Mouse (Mus musculus) heart, postnatal 25 days (tissue): ENCODE results near the gene Lsp1. TPM values are rescaled to one million over a fixed set of nuclear protein-coding genes. Genes with fewer than 3 reads are reported as not detected.
A peak's percentile ranks its signal among the peaks of the same experiment; 100 is the strongest.

ENCODE experiments used
- DNase-seq: peaks from one replicate; pipeline ENCODE4 v3.0.0; 2022; ENCODE audit warnings: low spot score
- intact Hi-C: fragments of 180-260 bp; cut with DNase I; formaldehyde crosslinking; loops from one replicate; pipeline ENCODE4 v1.15.1; 2025
- total RNA-seq, 2 experiments: library from RNA; stranded (reverse); gene quantifications; 2 replicates each; pipeline ENCODE4 v1.2.3; 2021

Lsp1 gene
- total RNA-seq, 2 experiments from 2014 or later: 43.7 to 48.1 TPM

DNA sequence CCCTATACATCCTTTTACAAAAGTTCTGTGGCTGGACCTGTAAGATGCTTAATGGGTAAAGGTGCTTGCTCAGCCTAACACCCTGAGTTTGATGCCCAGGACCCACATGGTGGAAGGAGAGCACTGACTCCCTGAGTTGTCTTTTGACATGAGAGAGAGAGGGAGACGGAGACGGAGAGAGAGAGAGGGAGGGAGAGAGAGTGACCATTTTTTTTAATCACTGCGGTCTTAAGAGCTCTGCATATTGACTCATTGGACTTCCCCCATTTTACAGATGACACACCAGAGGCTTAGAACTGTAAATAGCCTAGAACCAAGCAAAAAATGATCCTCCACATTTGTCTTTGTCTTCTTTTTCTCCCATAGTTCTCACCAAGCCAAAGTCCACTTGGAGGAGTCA lies 27.4 kb downstream of the Lsp1 start:
- intact Hi-C loops: no loop called here
- no peak for DNase-seq

DNA sequence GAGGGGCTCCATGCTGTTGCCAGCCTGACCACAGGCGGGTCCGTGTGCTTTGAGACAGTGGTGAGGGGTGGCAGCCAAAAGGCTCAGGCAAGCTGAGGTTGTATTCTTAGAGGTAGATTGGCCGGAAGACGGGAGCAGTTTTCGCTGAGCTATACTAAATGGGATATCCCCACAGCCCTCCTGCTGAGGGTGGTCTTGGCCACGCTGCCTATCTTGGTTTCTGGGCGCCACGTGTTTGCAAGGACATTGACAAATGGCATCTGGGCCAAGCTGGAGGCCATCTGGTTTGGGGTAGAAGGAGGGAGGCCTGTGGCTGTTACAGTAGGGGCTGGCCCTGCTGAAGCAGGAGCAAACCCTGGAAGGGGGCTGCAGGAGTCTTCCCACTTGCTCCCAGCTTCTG lies 32.9 kb downstream of the Lsp1 start:
- intact Hi-C loops: no loop called here
- DNase-seq: no peak

DNA sequence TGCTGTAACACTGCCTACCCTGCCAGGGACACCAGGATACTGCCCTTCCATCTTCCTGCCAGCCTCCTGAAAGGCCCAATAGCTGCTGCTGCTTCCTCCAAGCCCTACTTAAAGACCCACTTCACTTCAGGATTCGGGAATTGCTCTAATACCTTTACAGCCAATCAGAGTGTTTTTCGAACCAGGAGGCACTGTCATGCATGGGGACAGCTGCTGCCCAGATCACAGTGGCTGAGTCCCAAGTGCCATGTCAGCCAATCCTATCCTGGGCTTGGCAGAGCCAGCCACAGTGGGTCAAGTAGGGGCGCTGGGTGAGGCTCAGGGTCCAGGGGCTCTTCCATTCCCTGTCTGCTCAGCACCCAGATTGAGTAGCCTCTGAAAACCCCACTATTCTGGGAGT lies 35.5 kb downstream of the Lsp1 start:
- intact Hi-C loops: loop anchor here (5.0 kb wide), 1 partner anchor 179 kb away; no protein-coding TSS in a partner anchor
- no peak for DNase-seq

DNA sequence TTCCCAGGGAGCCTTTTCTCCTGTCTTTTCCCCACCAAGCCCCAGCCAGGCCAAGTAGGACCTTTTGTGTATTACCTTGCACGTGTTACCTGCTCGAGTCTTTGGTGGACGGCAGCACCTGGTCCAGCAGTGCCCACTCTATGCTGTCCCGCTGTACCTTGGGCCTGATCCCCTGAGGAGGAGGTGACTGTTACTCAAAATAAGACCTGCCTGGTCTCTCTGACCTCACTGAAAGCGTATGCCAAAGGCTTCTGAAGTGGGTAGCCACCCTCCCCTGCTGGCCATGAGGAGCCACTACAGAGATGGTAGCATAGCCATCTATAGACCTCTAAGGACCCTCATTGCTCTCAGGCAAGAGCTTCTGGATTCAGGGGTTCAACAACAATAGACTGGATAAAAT lies 36.2 kb downstream of the Lsp1 start:
- intact Hi-C loops: loop anchor here (1.0 to 5.0 kb wide), 2 partner anchors 56 to 179 kb away; no protein-coding TSS in a partner anchor
- no peak for DNase-seq

DNA sequence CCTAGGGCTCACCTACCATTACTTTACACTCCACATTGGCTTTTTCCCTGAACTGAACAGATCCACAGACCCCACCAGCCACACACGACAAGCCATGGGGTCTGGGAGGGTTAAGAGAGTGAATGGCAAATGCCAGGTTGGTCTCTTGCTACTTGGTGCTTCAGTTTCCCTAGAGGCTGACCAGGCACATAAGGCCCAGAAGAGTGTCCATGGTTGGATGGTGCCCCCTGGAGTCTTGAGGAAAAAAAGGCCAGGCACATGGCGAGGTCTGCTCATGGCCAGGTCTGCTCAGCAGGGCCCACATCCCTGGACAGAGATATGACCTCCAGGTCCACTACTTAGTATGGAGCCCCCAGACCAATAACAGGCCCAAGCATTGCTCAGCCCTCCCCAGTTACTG lies 37.2 kb downstream of the Lsp1 start:
- intact Hi-C loops: loop anchor here (1.0 to 5.0 kb wide), 3 partner anchors 57 to 180 kb away; no protein-coding TSS in a partner anchor
- DNase-seq: peak; percentile 34

DNA sequence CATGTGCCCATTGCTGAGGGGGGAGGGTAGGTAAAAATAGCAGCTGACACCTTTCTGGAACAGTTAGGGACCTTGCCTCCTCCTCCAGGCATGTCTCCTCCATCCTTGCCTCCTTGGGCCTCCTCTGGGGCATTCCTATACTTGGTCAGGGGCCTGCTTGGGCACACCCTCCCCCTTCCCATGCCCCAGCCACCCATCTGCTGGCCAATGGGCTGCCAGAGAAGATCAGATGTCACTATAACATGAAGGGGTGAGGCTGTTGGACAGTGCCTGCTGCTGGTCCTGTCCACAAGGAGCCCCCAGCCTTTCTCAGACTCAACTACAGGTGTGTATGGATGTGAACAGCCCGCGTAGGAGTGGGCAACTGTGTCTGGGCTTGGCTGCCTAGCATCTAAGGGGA lies 38.0 kb downstream of the Lsp1 start, which contains the start of gene Tnnt3:
Tnnt3 (plus strand) TSS at position 262 of the 400 bp plus-strand sequence.
- intact Hi-C loops: loop anchor here (2.0 to 5.0 kb wide), 2 partner anchors 164 to 181 kb away; no protein-coding TSS in a partner anchor

DNA sequence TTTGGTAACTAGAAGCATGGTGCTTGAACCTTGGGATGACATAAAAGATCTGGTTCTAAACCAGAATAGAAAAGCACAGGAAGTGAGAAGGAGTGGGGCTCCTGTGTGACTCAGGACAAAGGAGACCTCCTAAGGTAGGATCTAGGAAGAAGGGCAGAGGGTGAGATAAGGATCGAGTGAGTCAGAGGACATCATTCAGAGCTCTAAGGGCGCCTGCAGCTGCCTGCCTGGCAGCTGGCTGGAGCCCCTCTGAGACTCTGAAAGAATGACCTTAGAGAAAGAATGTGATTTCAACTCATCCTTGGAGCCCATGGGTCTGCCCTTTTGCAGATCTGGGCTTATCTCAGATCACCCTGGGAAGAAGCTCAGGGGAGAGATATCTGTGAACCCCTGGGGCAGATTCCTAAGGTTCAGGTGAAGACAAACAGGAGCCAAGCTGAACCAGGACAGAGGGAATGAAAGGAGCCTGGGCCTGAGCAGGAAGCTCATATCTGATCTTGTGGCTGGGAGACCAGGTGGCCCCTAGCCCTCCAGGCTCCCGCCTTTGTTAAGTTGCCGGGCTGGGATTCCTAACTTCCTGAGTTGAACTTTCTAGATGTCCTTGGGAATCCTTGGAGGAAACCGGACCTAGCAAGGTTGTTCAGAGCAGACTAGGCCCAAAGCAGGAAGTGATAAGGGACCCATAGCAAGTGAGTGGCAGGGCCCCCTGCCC lies 38.6 kb downstream of the Lsp1 start:
- intact Hi-C loops: loop anchor here (2.0 to 5.0 kb wide), 2 partner anchors 164 to 182 kb away; no protein-coding TSS in a partner anchor

More for the DNA sequence above, 38.0 kb downstream of the Lsp1 start, which contains the start of gene Tnnt3:
- no peak for DNase-seq

DNA sequence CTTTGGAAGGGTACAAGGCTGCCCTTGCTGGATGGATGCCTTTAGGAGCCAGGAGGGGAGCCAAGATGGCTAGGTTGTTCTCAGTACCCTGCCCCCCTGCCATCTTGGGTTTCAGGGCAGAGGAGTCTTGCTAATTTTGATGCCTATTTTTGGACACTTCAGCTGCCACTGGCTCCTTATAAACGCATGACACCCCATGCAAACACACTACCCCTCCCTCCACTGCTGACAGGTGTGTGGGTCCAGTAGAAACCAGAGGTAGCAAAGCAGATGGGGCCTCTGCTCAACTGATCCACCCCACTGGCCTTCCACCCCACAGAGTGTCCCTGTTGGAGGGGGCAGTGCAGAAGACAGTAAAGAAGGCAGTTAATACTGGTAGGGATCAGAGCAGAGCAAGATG lies 39.4 kb downstream of the Lsp1 start:
- DNase-seq: no peak
- intact Hi-C loops: no loop called here

More for the DNA sequence above, 38.6 kb downstream of the Lsp1 start:
- DNase-seq: no peak

DNA sequence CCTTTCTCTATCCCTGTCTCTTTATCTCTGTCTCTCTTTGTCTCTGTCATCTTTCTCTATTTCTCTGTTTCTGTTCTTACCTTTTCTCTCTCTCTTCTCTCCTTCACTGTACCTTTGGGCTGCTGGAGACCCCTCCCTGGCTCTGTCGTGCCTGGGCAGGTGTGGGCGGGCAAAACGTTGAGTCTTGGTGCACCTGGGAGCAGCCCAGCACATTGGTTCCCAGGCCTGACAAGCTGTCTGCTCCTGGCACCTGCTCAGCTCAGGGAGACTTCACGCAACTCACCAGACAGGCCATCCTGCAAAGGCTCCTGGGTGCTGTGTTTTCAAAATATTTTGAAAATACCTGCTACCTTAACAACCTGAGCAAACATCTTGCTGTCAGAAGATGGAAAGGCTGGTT lies 42.6 kb downstream of the Lsp1 start:
- no peak for DNase-seq
- intact Hi-C loops: no loop called here

DNA sequence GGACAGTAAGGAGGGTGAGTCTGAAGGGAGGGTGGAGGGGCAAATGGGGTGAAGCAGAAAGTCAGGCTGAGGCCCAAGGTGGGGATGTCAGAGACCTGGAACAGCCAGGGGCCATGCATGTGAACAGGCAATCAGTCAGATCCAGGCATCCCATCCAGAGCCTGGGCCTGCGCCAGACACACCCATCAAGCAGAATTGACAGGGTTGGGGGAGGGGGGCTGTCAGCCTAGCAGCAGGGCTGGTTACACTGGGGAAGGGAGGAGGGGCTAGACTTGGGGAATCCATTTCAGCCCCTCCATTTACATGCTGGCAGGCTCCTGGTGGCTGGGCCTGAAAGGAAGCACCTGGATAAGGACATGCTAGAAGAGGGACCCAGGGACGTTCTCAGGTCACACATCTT lies 45.3 kb downstream of the Lsp1 start:
- intact Hi-C loops: no loop called here
- DNase-seq: no peak

DNA sequence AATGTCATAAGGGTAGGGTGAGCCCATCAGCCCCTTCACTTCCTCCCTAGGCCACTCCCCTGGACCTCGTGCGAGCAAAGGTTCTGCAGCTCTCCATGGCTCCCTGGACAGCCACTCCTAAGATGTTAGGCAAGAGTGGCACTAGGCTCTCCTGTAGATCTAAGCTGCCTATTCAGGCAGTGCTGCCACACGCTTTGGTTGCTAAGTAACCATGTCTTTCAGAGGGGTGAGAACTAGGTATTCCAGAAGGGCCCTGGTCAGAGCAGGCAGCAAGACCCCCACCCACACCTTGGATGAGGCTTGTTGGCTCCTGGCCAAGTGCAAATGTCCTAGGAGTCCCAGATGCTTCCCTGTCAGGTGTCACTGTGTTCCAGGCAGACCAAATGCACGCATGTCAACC lies 45.9 kb downstream of the Lsp1 start:
- intact Hi-C loops: no loop called here
- no peak for DNase-seq

DNA sequence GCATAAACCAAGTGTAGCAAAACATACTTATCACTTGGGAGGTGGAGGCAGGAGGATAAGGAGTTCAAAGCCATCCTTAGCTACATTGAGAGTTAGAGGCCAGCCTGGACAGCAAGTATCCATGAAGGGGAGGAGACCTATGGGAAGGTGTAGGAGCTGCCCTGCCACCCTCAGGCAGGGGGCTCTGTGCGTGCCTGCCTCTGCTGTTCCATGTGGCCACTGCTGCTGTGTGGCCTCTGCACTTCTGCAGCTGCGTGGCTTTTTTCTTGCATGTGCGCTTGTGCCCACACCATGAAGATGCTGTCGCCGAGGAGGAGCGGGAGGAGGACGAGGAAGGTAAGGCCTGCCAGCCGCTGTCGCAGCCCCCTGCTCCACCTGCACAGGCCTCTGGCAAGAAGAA lies 46.8 kb downstream of the Lsp1 start:
- DNase-seq: no peak
- intact Hi-C loops: no loop called here

DNA sequence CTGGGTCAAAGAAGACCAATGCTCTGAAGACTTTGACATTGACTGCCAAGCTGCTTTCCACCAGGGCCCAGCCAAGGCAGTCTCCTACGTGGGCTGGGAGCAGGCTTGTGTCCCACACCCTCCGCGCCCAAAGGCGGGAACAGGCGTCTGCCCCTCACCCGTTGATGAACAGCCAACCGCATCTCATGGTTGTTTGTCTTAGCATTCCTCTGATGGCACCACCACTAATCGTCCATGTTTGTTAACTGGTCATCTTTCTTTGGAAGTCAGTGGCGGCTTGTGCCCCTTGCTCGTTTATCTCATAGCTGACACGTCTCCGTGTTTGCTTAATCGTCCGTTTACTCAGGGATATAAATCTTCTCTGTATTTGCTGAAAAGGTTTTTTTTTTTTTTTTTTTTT lies 48.9 kb downstream of the Lsp1 start:
- intact Hi-C loops: no loop called here
- no peak for DNase-seq

DNA sequence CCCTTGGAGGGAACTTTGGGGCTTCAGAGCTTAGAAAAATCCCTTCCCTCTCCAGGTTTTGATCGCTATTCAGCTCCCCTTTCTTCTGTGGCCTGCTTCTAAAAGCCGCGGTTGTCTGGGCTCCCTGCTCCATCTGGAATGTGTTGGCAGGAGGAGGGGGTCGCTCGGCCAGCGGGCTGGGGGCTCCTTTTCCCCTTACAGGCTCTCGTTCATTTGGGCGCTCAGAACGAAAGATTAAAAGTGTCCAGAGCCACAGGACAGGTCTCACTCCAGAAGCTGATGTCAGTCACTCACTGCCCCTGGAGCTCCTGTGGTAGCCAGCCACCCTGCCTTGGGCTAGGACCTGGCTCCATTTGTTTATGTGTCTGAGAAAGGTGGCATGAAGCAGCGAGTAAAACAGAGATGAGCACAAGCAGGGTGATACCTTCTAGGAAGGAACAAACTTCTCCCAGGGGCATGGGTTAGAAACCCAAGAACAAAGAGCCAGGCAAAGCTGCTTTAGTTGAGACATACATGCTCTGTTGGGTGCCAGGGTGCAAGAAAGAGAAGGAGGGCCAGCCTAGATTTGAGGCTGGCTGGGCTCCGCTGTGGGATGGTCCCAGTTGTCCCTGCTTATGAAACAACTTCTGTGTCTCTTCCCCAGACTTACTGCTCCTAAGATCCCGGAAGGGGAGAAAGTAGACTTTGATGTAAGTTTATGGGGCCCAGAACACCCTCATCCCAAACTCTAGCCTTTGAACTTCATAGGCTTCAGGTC lies 49.6 kb downstream of the Lsp1 start:
- intact Hi-C loops: no loop called here
- DNase-seq: no peak

DNA sequence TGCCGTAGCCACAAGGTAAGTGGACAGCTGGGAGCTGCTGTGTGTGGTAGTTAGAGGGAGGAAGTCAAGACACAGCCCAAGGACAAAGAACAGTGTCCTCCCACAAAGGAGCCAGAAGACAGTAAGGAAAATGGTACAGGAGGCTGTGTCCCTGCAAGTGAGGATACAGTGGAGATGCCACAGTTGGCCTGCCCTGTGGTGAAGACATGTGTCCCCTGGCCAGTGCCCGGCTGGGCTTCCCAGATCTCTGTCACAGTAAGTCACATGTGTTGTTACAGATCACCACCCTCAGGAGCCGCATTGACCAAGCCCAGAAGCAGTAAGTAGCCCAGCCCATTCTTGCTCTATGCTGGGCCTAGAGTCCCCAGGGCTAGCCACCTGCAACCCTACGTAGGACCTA lies 53.4 kb downstream of the Lsp1 start:
- DNase-seq: no peak
- intact Hi-C loops: no loop called here

DNA sequence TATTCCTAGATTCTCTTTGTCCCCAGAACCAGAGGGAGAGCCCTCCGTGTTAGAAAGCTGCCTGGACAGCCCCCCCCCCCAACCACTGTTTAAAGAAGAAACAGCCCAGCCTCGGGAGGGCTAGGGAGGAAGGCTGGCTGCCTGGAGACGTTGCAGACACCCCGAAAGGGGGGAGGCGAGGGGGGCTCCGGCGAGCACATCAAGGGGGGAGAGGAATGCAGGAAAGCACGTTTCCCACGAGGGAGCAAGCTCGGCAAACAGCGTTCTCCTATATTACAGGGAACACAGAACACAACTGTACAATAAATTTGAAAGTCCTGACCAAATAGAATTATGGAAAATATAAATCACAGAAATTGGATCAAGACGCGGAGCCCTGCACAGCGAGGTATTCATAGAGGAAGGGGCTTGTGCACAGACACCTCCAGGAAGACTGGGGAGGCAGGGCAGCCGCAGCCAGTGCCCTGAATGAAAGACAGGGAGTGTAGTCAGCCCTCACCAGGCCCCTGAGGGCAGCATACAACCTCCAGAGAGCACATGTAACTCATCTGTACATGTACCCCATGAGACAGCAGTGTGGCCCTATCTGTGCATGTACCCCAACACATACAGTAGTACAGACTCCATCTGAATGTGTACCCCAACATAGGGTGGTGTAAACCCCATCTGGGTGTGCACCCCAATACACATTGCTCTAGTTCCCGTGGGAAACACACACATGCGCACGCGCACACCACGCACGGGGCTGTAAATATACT lies 55.8 kb downstream of the Lsp1 start:
- intact Hi-C loops: no loop called here
- DNase-seq: no peak

DNA sequence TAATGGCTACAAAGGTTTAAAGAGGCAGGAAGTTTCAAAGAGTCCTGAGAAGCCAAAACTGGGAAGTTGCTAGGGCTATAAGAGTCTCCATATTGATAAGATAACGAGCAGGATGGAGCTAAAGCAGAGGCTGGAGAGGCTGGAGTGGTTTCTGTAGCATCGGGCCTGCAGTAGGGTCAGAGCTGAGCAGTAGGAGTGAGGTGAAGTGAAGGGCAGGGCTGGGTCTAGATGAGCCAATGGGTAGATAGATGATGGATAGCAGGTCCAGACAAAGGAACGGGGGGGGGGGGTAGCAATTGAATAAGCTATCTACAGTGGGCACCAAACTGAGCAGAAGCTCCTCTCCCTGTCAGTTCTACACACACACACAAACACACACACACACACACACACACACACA lies 56.9 kb downstream of the Lsp1 start:
- no peak for DNase-seq
- intact Hi-C loops: no loop called here

DNA sequence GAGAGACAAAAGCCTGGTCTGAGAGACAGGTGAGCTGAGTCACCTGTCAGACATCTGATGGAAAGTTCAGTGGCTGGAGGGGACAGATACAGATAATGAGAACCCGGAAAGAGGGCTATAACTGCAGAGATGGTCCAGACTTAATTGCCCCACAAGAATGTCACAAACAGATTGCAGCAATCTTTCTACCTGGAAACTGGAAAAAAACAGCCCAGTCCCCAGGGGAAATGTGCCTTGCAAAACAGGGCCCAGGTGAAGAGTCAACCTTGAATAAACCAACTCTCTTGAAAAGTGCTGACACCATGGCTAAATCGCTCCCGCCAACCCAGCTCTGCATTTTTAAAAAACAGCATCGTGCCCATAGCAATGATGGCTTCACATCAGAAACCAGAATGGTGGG lies 59.7 kb downstream of the Lsp1 start:
- DNase-seq: no peak
- intact Hi-C loops: loop anchor here (5.0 kb wide), 1 partner anchor 152 kb away; no protein-coding TSS in a partner anchor

DNA sequence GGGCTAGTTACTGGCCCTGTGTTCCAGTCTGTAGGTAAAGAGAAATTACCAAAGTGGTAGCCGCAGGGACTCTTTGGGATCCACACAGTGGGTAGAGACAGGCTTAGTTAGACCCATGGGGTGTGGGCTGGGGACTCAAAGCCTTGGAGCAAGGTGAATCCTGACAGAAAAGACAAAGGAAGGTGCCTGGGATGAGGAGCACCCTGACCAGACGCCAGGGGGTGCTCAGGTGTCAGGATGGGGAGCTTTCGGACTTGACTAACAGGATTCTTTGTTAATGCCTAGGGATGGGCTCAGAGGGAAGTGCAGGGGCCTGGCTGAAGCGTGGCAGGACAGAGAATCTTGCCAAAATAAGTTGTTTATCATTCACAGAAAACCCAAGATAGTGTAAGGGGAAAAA lies 61.7 kb downstream of the Lsp1 start:
- DNase-seq: no peak
- intact Hi-C loops: loop anchor here (2.0 to 5.0 kb wide), 2 partner anchors 58 to 150 kb away; no protein-coding TSS in a partner anchor
